Mouse (Mus musculus): Measurements from ENCODE around the gene Ier5l. TPM values are rescaled to one million over a fixed set of nuclear protein-coding genes. Genes with fewer than 3 reads are reported as not detected.

Ier5l gene
- polyA plus RNA-seq, 1 experiment from 2014 or later: 2.0 TPM

DNA sequence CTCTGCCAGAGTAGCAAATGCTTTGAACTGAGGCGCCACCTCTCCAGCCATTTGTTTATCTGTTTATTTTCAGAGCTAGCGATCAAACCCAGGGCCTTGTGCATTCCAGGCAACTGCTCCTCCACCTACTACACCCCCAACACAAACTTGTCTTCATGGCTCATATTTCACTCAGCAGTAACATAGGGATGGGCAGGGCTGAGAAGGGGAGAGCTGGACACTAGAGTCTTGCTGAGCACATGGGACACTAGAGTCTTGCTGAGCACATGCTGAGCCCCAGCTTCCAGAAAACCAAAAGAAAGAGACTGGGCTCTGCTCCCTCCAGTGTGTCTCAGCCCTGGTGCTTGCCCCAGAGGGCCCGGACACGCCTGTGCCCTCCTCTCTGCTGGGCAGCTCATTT is 7.2 kb downstream of the Ier5l start:
- Histone ChIP-seq H3K4me3 (replicated peaks) (no peak overlapping the region), H3K9me3 (no peaks in the 10 kb centered on the region), H3K27me3 (peaks cover 12% of the 10 kb centered on the region), H3K9ac (replicated peaks) (no peak overlapping the region), H3K36me3 (no peaks in the 10 kb centered on the region), H3K27ac (no peak overlapping the region), H3K4me2 (replicated peaks) (no peak overlapping the region), H3K4me1 (replicated peaks) (peaks cover 45% of the 10 kb centered on the region)
- ATAC-seq: no peak
- WGBS: 83% methylated on average over 4 of the region's 4 CpGs

- 83% methylated on average over 5 of the region's 5 CpGs for WGBS
- Histone ChIP-seq H3K9me3 (no peaks in the 10 kb centered on the region), H3K4me2 (replicated peaks) (peak overlapping the region; percentile 44), H3K4me1 (replicated peaks) (peaks cover 28% of the 10 kb centered on the region), H3K9ac (replicated peaks) (0 out of 2 replicates have a peak overlapping the region, but pooled peaks have one; percentile 48), H3K36me3 (no peaks in the 10 kb centered on the region), H3K27me3 (peaks cover 12% of the 10 kb centered on the region), H3K4me3 (replicated peaks) (peak overlapping the region; percentile 12; the same call in 1 of the 2 replicates), H3K27ac (no peak overlapping the region)
- ATAC-seq: no peak
Measured at GRCm38 (mm10) chr2:30464411-30464810, 9.6 kb downstream of the Ier5l start.

DNA sequence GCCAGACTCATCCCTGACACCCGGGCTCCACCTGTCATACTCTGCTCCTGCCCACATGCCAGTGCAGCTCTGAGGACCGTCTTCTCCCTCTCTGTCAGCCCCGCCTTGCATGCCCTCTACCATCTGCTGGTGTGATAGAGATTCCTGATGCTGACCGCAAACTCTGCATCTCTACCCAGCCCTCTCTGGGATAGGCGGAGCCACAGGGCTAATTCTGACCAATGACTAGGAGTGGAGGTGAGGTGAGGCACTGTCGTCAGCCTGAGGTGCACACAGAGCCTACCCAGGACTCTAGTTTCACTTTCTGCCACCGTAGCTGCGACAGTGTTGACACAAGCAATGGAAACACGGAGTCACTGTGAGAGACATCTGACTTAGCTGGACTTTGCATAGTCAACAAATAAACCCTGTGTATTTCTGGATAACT is 10.1 kb downstream of the Ier5l start:
- H3K27me3 ChIP-seq: peaks cover 11% of the 10 kb centered on the region
- WGBS: 5% methylated on average over 9 of the region's 9 CpGs
- 0 out of 2 replicates have a peak, but pooled peaks cover 3% of the 10 kb centered on the region for H3K36me3 ChIP-seq
- peak overlapping the region; percentile 44 for H3K4me2 ChIP-seq (replicated peaks)
- H3K4me3 ChIP-seq (replicated peaks): peak overlapping the region; percentile 12; the same call in 1 of the 2 replicates
- 0 out of 2 replicates have a peak overlapping the region, but pooled peaks have one; percentile 0 for H3K27ac ChIP-seq
- ATAC-seq: peak; percentile 84
- peak overlapping the region; percentile 48 for H3K9ac ChIP-seq (replicated peaks)
- H3K4me1 ChIP-seq (replicated peaks): peaks cover 24% of the 10 kb centered on the region
- no peaks in the 10 kb centered on the region for H3K9me3 ChIP-seq

- peak overlapping the region; percentile 48; the same call in 1 of the 2 replicates for H3K9ac ChIP-seq (replicated peaks)
- peak overlapping the region; percentile 44; the same call in 1 of the 2 replicates for H3K4me2 ChIP-seq (replicated peaks)
- no peak overlapping the region for H3K4me3 ChIP-seq (replicated peaks)
- ATAC-seq: peak; percentile 10; the same call in 1 of the 2 replicates
- whole genome bisulfite sequencing: 30% methylated on average over 5 of the region's 5 CpGs
- H3K27ac ChIP-seq: 0 out of 2 replicates have a peak overlapping the region, but pooled peaks have one; percentile 0
- H3K9me3 ChIP-seq: no peaks in the 10 kb centered on the region
- H3K4me1 ChIP-seq (replicated peaks): peaks cover 18% of the 10 kb centered on the region
- 0 out of 2 replicates have a peak, but pooled peaks cover 3% of the 10 kb centered on the region for H3K36me3 ChIP-seq
- H3K27me3 ChIP-seq: peaks cover 6% of the 10 kb centered on the region
Measured at GRCm38 (mm10) chr2:30463341-30463761, 10.7 kb downstream of the Ier5l start.

DNA sequence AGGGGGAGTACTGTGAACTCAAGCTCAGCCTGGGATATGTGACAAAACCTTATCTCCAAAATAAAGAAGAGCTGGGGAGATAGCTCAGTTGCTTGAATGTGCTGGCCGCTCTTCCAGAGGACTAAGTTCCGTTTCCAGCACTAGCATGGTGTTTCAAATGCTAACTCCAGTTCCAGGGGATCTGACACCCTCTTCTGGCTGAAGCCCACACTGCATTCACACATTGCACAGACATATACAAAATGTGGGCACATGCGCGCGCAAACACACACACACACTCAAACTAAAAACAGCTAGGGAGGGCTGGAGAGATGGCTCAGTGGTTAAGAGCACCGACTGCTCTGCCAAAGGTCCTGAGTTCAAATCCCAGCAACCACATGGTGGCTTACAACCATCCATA is 14.8 kb downstream of the Ier5l start:
- no peak for ATAC-seq

GRCm38 (mm10) chr2:30458349-30458748 is 15.7 kb downstream of the Ier5l start:
- no peak overlapping the region for H3K4me3 ChIP-seq (replicated peaks)
- 91% methylated on average over 6 of the region's 6 CpGs for WGBS
- H3K4me2 ChIP-seq (replicated peaks): no peak overlapping the region
- peaks cover 7% of the 10 kb centered on the region for H3K4me1 ChIP-seq (replicated peaks)
- no peak for ATAC-seq
- no peaks in the 10 kb centered on the region for H3K27me3 ChIP-seq
- no peaks in the 10 kb centered on the region for H3K9me3 ChIP-seq
- H3K9ac ChIP-seq (replicated peaks): no peak overlapping the region
- 0 out of 2 replicates have a peak, but pooled peaks cover 3% of the 10 kb centered on the region for H3K36me3 ChIP-seq
- no peak overlapping the region for H3K27ac ChIP-seq

More for the DNA sequence above, 14.8 kb downstream of the Ier5l start:
- WGBS: 83% methylated on average over 6 of the region's 6 CpGs
- Histone ChIP-seq H3K27me3 (no peaks in the 10 kb centered on the region), H3K4me3 (replicated peaks) (no peak overlapping the region), H3K9me3 (no peaks in the 10 kb centered on the region), H3K9ac (replicated peaks) (no peak overlapping the region), H3K36me3 (0 out of 2 replicates have a peak, but pooled peaks cover 3% of the 10 kb centered on the region), H3K4me1 (replicated peaks) (peaks cover 16% of the 10 kb centered on the region), H3K4me2 (replicated peaks) (no peak overlapping the region), H3K27ac (no peak overlapping the region)

DNA sequence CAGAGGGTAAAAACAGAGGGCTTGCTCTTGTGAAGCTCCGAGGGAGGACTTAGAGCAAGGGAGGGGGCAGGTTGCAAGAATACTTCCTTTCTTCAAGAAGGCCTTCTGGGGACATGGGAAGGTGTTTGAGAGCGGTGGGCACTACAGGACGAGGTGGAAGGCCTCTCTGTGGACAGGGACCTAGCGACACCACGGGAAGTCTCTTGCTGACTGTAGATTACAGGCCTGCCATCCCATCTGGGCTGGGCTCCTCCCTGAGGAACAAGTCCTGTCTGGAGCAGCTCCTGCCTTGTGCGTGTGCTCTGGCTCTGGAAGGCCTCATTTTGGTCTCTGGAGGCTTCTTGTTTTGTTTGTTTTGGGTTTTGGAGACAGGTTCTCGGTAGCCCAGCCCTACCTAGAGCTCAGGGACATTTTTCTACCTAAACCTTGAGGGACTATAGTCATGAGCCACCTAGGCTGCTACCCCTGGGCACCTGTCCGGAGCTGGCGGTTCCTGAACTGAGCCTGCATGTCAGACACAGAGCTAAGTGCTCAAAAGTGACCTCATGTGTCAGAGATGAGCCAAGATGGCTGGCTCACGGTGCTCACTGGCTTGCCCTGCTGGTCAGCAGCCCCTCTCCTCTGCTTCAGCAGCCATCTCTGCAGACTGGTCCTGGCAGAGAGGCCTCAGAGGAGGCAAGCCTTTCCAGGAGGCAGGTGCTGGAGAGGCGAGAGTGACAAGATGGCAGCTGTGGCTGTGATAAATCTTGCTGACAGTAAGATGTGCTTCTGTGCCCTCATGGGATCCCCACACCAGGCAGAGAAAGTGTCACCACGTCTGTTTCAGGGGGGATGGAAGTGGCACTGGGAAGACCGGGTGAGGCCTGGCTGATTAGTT is 17.7 kb downstream of the Ier5l start:
- ATAC-seq: no peak
- 77% methylated on average over 13 of the region's 13 CpGs for WGBS
- H3K4me3 ChIP-seq (replicated peaks): no peak overlapping the region
- H3K9me3 ChIP-seq: no peaks in the 10 kb centered on the region
- 0 out of 2 replicates have a peak, but pooled peaks cover 3% of the 10 kb centered on the region for H3K36me3 ChIP-seq
- peaks cover 6% of the 10 kb centered on the region; the same call in 1 of the 2 replicates for H3K4me1 ChIP-seq (replicated peaks)
- peak overlapping the region; percentile 53; the same call in 1 of the 2 replicates for H3K27ac ChIP-seq
- H3K27me3 ChIP-seq: no peaks in the 10 kb centered on the region
- no peak overlapping the region for H3K9ac ChIP-seq (replicated peaks)
- no peak overlapping the region for H3K4me2 ChIP-seq (replicated peaks)

DNA sequence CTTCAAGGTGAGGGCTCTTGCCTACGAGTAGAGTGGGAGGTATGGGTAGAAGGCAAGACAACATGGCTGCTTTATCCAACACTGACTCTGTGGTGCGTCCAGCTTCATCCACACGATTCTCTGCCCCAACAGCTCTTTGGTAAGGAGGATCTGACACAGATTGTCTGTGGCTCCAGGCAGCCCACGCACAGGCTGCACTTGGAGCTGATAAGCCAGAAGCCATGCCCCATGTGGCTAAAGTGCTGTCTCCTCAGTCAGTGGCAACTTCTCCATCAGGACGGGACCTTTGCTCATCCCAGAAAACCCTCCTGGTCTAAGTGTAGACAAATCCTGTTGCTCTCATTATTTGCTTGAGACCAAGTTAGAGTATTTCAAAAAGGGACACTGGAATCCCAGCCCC is 19.4 kb downstream of the Ier5l start:
- peaks cover 6% of the 10 kb centered on the region; the same call in 1 of the 2 replicates for H3K4me1 ChIP-seq (replicated peaks)
- no peak overlapping the region for H3K27ac ChIP-seq
- 81% methylated on average over 5 of the region's 5 CpGs for WGBS
- no peak overlapping the region for H3K4me2 ChIP-seq (replicated peaks)
- ATAC-seq: no peak
- H3K27me3 ChIP-seq: no peaks in the 10 kb centered on the region
- H3K9ac ChIP-seq (replicated peaks): no peak overlapping the region
- H3K4me3 ChIP-seq (replicated peaks): no peak overlapping the region
- no peaks in the 10 kb centered on the region for H3K9me3 ChIP-seq
- peaks cover 13% of the 10 kb centered on the region for H3K36me3 ChIP-seq

DNA sequence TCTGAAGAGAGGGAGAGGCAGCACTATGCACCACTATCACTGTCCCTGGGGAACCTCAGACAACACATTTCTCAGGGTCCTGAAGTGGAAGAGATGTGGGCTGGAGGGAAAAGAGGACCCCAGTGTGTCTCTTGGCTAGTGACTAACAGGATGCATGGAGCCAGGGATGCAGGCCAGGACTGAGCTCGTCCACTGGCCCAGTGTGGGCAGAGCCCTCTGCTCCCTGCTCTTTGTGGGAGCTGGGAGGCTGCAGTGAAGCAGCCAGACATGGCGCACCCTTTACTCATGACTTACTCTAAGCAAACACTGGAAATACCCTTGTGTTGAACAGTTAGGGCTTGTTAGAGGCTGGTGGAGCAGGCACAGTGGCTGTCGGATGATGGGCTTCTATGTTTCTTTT is 20.4 kb downstream of the Ier5l start:
- 86% methylated on average over 3 of the region's 3 CpGs for WGBS
- Histone ChIP-seq H3K27me3 (no peaks in the 10 kb centered on the region), H3K4me2 (replicated peaks) (no peak overlapping the region), H3K9me3 (no peaks in the 10 kb centered on the region), H3K36me3 (peaks cover 19% of the 10 kb centered on the region), H3K9ac (replicated peaks) (no peak overlapping the region), H3K4me3 (replicated peaks) (no peak overlapping the region), H3K4me1 (replicated peaks) (peaks cover 6% of the 10 kb centered on the region; the same call in 1 of the 2 replicates), H3K27ac (0 out of 2 replicates have a peak overlapping the region, but pooled peaks have one; percentile 20)
- no peak for ATAC-seq

DNA sequence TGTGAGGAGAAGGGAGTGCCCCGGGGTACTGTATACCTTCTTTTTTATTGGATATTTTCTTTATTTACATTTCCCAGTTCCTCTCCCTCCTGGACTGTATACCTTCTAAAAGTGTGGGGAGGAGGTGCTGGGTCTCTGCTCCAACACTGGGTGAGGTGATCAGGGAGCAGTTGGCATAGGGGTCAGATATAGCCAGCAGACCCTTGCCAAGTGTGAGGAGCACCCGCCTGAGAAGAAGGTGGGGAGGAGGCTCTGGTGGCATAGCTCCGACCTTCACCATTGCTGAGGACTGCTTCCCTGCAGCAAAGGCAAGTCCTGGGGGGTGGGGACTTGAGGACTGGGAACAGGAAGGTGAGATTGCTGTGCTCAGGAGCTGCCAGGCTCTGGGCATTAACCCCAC is 22.5 kb downstream of the Ier5l start:
- peaks cover 2% of the 10 kb centered on the region; the same call in 1 of the 2 replicates for H3K4me1 ChIP-seq (replicated peaks)
- no peaks in the 10 kb centered on the region for H3K27me3 ChIP-seq
- no peak overlapping the region for H3K27ac ChIP-seq
- H3K4me3 ChIP-seq (replicated peaks): no peak overlapping the region
- no peak for ATAC-seq
- no peak overlapping the region for H3K4me2 ChIP-seq (replicated peaks)
- 94% methylated on average over 3 of the region's 3 CpGs for WGBS
- no peak overlapping the region for H3K9ac ChIP-seq (replicated peaks)
- H3K9me3 ChIP-seq: no peaks in the 10 kb centered on the region
- peaks cover 37% of the 10 kb centered on the region for H3K36me3 ChIP-seq

DNA sequence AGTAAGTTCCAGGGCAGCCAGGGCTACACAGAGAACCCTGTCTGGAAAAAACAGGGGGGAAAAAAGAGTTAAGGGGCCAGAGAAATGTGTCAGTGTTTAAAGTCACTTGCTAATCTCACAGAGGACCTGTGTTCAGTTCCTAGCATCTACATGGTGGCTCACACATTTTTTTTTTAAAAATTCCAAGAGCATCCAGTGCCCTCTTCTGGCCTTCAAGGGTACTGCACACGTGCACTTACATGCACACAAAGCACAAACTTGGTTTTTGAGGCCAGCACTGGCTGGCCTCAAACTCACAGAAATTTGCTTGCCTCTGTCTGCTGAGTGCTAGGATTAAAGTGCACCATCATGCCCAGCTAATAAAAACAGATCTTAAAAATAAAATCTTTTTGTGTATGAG is 23.5 kb downstream of the Ier5l start:
- Histone ChIP-seq H3K27ac (no peak overlapping the region), H3K4me1 (replicated peaks) (peaks cover 3% of the 10 kb centered on the region), H3K27me3 (no peaks in the 10 kb centered on the region), H3K4me3 (replicated peaks) (no peak overlapping the region), H3K4me2 (replicated peaks) (no peak overlapping the region), H3K36me3 (peaks cover 47% of the 10 kb centered on the region), H3K9ac (replicated peaks) (no peak overlapping the region), H3K9me3 (no peaks in the 10 kb centered on the region)
- ATAC-seq: no peak
- WGBS: 61% methylated on average over 1 of the region's 1 CpGs

DNA sequence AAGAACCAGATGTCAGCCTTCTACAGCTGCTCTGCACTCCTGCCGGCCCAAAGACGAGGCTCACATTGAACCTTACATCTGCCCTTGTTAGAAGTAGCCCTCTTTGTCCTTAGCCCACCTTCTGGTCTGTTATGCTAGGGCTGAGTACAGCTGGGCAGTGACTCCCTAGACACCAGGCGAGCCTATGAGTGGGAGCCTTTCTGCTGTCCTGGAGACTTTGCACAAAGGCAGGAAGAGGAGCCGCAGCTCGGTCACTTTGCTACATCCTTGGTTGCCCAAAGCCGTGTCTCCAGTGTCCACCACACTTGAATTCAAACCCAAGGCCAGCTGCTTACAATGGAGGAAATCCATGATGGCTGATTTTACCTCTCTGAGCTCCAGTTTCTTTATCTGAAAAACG is 25.6 kb downstream of the Ier5l start:
- Histone ChIP-seq H3K4me3 (replicated peaks) (no peak overlapping the region), H3K9ac (replicated peaks) (no peak overlapping the region), H3K4me2 (replicated peaks) (no peak overlapping the region), H3K27ac (no peak overlapping the region), H3K4me1 (replicated peaks) (peaks cover 16% of the 10 kb centered on the region), H3K27me3 (no peaks in the 10 kb centered on the region), H3K36me3 (peaks cover 69% of the 10 kb centered on the region), H3K9me3 (no peaks in the 10 kb centered on the region)
- 94% methylated on average over 7 of the region's 7 CpGs for WGBS
- no peak for ATAC-seq
